Mouse (Mus musculus) c-Kit-negative CD71-positive TER-119-positive erythroid progenitor cells, embryonic 14.5 days (primary cell): Measurements from ENCODE around the gene Cdk18.

Experiments
- DNase-seq: peaks from one replicate; pipeline ENCODE4 v3.0.0-alpha.2; 2013; ENCODE audit warnings: low read depth, low spot score

The Cdk18 gene

DNA sequence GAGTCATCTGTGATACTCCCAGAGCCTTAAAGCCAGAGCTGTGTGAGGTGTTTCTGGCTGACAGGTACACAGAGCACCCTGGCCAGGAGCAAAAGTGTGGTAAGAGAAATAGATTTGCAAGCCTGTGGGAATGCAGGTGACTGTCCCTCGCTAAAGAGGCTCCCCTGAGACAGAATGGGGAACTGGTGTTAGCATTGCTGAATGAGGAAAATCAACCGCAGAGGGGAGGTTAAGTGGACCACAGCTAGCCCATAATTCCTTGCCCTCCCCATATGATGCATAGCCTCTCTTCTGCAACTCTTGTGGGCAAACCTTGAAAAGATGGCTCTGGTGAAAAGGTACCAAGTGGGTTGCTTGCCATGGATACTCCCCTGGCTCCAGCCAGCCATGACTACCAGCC lies 9.9 kb upstream of the Cdk18 start:
- DNase-seq, result no peak

GRCm38 (mm10) chr1:132145973-132146685 lies 6.6 kb upstream of the Cdk18 start:
- DNase-seq, result no peak

GRCm38 (mm10) chr1:132144837-132145236 lies 5.4 kb upstream of the Cdk18 start:
- no peak for DNase-seq

DNA sequence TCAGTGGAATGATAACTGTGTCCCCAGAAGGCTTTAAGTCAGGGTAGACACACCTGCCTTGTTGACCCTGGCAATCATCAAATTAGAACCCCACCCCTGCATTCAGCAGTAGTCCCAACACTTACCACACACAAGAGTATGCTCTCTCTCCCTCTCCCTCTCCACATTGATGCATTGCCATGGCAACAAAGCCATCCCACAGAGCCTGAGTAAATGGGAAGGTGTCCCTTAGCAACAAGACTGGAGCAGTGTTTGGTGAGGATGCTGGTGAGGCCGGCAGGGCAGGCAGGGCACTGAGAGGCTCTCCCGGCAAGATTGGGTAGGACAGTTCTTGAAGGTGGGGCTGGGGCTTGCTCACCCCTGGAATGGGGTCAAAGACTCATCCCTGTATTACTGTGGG lies 4.7 kb upstream of the Cdk18 start:
- DNase-seq, result no peak

GRCm38 (mm10) chr1:132143730-132144129 lies 4.2 kb upstream of the Cdk18 start:
- DNase-seq, result no peak

DNA sequence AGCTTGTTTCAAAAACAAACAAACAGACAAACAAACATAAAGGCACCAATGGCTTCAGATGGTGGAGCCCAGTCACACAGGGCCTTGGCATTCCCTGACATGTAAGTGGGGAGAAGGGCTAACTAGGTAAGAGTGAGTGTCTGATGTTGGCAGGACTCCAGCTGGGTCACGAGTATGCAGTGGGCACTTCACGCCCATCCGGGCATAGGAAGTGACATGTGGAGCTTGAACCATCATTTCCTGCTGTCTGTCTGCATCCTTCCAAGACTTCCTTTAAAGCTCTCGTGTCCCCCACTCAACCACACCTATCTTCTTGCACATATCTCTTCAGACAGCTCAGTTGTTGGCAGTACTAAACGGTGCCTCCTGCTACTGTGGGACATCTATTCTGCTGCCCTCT lies 3.6 kb upstream of the Cdk18 start:
- DNase-seq, result no peak

DNA sequence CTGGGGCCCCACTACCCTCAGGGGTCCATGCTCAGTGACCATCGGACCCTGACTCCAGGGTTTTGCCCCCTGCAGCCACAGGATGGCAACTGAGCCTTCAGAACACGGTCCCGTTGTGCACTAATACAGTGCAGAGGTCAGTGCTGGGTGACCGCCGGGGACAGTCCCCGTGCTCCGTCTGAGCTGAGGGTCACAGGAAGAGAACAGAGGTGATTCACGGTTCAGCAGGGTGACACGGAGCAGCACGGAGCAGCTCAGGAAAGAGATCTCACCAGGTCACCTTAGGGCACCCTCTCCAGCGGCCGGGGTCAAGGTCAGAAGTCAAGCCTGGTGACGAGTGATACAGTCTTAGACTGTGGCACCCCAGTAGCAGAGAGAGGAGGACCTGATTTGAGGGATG lies 2.3 kb upstream of the Cdk18 start:
- DNase-seq, result no peak

DNA sequence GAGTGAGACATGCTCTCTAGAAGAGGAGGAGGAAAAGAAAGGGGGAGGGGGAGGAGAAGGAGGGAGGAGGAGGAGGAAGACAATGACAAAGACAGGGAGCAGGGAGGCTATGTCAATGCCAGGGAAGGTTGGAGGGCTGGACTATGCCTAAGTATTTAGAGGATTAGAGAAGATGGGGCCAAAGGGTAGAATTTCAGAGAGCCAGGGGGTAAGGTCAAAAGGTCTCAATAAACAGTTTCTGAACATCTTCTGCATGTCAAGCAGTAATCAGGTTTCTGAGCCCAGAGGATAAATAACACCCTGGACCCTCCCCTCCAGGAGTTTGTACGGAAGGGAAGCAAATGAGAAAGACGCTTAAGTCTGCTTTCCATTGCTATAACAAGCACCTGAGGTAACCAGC lies 1.7 kb upstream of the Cdk18 start:
- DNase-seq, result no peak

DNA sequence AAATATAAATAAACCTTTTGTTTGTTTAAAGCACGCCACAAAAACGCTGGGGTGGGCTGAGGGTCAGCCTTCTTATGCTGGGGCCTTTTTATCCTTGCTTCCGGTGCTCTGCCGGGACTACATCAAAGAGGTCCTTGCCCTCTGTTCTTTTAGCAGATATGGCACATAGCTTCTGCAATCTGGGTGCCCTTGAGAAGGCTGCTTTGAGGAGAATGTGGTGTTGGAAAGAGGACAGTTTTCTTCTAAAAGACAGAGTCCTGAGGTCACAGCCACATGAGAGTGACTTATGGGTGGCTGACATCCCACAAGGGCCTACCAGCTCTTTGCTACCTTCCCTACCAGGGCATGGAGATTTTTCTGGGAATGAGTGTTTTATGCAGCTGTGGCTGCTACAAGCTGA lies 1.1 kb upstream of the Cdk18 start:
- no peak for DNase-seq

GRCm38 (mm10) chr1:132140171-132140570 lies 687 bp upstream of the Cdk18 start:
- DNase-seq, result no peak

- no peak for DNase-seq
Observed at GRCm38 (mm10) chr1:132138576-132139415, 688 bp downstream of the Cdk18 start.

DNA sequence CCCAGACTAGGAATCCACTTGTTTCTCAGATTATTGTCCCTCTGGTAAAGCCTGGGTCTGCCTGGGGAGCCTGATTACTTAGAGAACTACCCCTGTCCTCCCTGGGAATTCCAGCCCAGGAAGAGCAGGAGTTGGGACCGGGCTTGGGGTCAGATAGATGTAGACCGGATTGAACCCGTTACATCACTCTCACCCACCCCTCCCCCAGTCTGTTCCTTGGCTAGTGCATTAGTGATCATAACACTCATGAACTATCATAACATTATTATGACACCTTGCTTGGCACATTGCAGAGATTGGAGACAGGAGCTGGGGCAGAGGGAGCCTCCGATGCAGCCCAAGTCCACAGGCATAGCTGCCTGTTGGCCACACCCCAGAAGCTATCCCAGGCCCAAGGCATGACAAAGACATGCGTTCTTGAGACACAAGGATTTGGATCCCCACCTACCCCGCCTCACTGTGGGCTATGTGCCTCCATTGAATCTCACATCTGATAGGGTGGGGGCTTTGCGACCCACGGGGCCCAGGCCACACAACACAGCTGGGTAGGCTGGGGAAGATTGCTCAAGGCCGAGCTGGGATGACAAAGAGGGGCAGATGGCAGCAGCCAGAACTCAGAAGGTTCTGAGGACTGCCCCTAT lies 1.4 kb downstream of the Cdk18 start:
- no peak for DNase-seq

GRCm38 (mm10) chr1:132136847-132137246 lies 2.6 kb downstream of the Cdk18 start:
- no peak for DNase-seq

GRCm38 (mm10) chr1:132135631-132136030 lies 3.9 kb downstream of the Cdk18 start:
- no peak for DNase-seq

DNA sequence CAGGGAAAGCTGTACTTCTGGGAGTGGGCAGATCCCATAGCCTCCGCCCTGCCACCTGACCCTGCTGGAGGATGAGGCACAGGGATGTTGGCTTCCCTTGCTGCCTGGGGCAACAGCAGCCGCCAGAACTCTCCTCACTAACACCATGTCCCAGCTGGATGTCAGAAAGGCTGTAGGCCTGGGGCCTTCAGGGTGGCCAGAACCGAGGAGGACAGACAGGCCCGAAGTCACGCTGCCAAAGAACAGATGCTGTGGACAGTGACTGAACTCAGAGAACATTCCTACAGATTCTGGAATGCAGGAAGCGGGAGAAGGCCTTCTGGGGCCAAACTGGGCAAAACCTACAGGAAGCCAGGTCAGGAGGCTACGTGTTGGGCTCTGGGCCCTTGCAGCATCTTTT lies 11.2 kb downstream of the Cdk18 start:
- no peak for DNase-seq

DNA sequence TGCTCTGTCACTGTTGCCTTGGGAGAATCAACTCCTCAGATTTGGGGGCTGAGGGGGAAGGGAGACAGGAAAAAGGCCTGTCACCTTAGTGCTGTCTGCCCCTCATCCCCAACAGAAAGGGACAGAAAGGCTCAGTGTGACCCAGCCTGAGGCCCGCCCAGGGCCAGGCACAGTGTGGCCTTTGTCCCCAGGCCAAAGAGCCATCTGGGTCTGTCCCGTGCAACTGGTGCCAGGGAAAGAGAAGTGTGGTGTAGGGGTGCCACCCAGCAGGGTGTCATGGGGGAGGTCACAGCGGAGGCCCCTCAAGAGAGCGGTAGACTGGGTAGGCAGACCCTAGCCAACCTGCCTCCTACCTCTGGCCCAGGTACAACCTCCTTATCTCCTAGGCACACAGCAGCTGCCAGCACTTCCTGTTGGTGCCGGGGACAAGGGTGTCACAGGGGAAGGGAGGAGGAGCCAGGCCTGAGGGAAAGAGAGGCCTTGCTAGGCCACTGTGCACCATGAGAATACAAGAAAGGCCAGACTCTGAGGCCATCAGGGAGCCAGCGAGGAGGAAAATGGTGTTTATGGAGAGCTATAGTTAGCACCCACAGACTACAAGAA lies 13.6 kb downstream of the Cdk18 start:
- DNase-seq, result no peak

- no peak for DNase-seq
Observed at GRCm38 (mm10) chr1:132125249-132125648, 14.2 kb downstream of the Cdk18 start.

- DNase-seq, result no peak
Observed at GRCm38 (mm10) chr1:132123420-132124014, 16.0 kb downstream of the Cdk18 start.

DNA sequence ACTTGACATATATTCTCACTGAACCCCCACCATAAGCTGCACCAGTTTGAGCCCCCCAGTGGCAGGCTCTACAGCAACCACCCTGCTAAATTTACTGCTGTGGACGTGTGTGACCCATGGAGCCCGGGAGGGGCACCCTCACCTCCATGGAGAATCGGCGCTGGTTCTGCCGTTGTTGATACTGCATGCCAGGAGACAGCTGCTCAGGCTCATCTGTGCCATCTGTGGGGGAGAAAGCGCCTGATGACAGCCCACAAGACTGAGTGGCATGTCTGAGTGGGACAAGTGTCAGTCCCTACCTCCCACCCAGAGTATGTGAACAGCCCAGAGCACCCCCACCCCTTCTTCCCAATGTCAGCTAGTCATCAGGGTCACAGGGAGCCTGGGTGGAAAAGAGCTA lies 17.6 kb downstream of the Cdk18 start:
- DNase-seq, result no peak

DNA sequence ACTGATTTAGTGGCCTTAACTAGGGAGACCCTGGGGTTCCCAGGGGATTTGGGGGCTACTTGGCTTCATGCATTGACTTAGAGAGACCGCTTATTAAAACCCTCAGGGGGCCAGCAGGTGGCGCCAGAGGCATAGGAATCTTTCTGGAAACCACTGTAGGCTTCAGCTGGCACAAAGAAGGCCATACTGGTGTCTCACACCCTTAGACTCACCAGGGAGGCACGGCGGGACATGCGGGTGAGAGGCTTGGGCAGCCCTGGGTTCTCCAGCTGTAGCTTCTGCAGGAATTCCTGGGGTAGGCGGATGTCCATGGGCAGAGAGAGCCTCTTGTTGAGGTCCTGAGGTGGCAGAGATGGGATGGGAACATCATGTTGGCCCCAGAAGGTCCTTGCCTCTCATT lies 18.2 kb downstream of the Cdk18 start:
- peak; percentile 33 for DNase-seq

DNA sequence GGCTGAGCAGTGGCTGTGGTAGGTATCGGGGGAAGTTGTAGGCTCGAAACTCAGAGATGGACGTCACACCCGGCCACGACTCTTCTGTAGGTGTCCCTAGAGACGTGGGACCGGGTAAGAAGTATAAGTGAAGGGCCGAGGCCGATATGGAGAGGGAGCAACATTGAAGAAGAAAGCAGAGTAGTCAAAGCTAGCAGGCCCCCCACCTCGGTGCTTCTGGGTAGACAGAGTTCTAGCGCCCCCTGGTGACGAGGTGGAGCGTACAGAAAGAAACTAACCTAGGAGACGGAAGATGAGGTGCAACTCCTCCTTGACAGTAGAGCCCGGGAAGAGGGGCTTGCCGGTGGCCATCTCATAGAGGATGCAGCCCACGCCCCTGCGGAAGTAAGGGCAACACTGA lies 22.9 kb downstream of the Cdk18 start:
- DNase-seq, result peak; percentile 42

DNA sequence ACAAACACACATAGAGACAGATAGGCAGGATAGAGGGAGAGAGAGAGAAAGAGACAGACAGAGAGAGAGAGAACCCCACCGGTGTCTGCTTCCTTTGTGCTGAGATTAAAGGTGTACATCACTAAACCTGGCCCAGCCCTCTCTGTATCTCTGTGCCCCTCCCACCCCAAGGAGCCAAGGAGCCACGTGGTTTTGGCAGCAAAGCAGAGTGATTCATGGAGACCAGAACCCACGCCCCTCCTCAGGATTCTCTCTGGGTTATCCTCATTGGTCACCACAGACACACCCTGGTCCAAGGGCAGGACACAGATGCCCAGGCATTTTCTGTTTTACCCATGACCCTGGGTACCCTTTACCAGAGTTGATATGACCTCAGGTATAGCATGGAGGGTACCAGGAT lies 26.4 kb downstream of the Cdk18 start:
- DNase-seq, result no peak
